Comparison of ENCODE assay signal across 8 mouse cellular contexts in genomic region chr10:127188079-127188453, GRCm38 (mm10). TPM values are rescaled to one million over a fixed set of nuclear protein-coding genes. Genes with fewer than 3 reads are reported as not detected.
DNase-seq lines count a peak whose midpoint lies in the region; ATAC-seq and TF ChIP-seq lines count a peak whose summit lies in the region.

No protein-coding gene starts in this region.

- no peaks in the 10 kb centered on the region for H3K9me3 ChIP-seq in heart, embryonic 15.5 days (replicated peaks)
- H3K9me3 ChIP-seq in hindbrain, embryonic 16.5 days (ENCODE audit: control insufficient read depth, low read length) = no peaks in the 10 kb centered on the region

- 3% methylated on average over 14 of the region's 21 CpGs for WGBS in heart, embryonic 15.5 days
- under 1% methylated on average over 18 of the region's 21 CpGs for WGBS in hindbrain, embryonic 16.5 days

- peak overlapping the region; percentile 95 for H3K4me2 ChIP-seq in heart, embryonic 15.5 days
- peak overlapping the region; percentile 96 for H3K4me2 ChIP-seq in hindbrain, embryonic 16.5 days (ENCODE audit: low read length)
- H3K4me2 ChIP-seq in myocyte (ENCODE audit: low read depth) = peak overlapping the region; percentile 95

- peaks cover 47% of the 10 kb centered on the region for H3K4me1 ChIP-seq in heart, embryonic 15.5 days (replicated peaks)
- H3K4me1 ChIP-seq in cortical plate, adult 2 months (ENCODE audit: control insufficient read depth, insufficient read depth, low read length) = peaks cover 3% of the 10 kb centered on the region
- peaks cover 22% of the 10 kb centered on the region for H3K4me1 ChIP-seq in hindbrain, embryonic 16.5 days (ENCODE audit: control insufficient read depth, insufficient read depth, low read depth, low read length)

- no peak for TF ChIP-seq CTCF in cortical plate, adult 2 months (IDR thresholded peaks at IDR 0.05; ENCODE audit: extremely low read depth, insufficient read depth, low read length)

- H3ac ChIP-seq in myocyte (ENCODE audit: control insufficient read depth, insufficient read length) = peak overlapping the region; percentile 40

- DNase-seq in heart, postnatal 14 days = no peak
- DNase-seq in gastrocnemius, adult 8-10 months (ENCODE audit: low spot score in 2 of 2) = no peak
- no peak for DNase-seq in thymus, postnatal 4 days
- no peak for DNase-seq in kidney, adult 8-10 months

- peak overlapping the region; percentile 64 for H3K9ac ChIP-seq in heart, embryonic 15.5 days
- peak overlapping the region; percentile 87 for H3K9ac ChIP-seq in hindbrain, embryonic 16.5 days (ENCODE audit: low read depth, low read length)

- H3K4me3 ChIP-seq in heart, embryonic 15.5 days = peak overlapping the region; percentile 64
- peak overlapping the region; percentile 68 for H3K4me3 ChIP-seq in cortical plate, adult 2 months (ENCODE audit: insufficient read depth, low read length)
- peak overlapping the region; percentile 70 for H3K4me3 ChIP-seq in hindbrain, embryonic 16.5 days (ENCODE audit: low read length)
- peak overlapping the region; percentile 69 for H3K4me3 ChIP-seq in myocyte

- H3K27ac ChIP-seq in heart, embryonic 15.5 days = peak overlapping the region; percentile 75
- peak overlapping the region; percentile 74; the same call in 1 of the 2 replicates for H3K27ac ChIP-seq in cortical plate, adult 2 months (ENCODE audit: insufficient read depth, low read length)
- peak overlapping the region; percentile 74 for H3K27ac ChIP-seq in hindbrain, embryonic 16.5 days (ENCODE audit: low read depth, low read length)

- ATAC-seq in heart, embryonic 15.5 days (replicated peaks; ENCODE audit: insufficient number of reproducible peaks, insufficient read depth, low FRiP score, low read depth) = no peak
- no peak for ATAC-seq in hindbrain, embryonic 16.5 days

- intact Hi-C loops in heart, postnatal 14 days (cut with DNase I) = no loop called here

- no peak for TF ChIP-seq POLR2A in cortical plate, adult 2 months (IDR thresholded peaks at IDR 0.05; ENCODE audit: extremely low read depth, insufficient read depth, low read length)
- TF ChIP-seq POLR2A in myocyte (IDR thresholded peaks at IDR 0.05; ENCODE audit: insufficient read length, low read depth) = no peak

- no peaks in the 10 kb centered on the region for H3K79me2 ChIP-seq in myocyte (ENCODE audit: control insufficient read depth, insufficient read depth)

- H3K27me3 ChIP-seq in heart, embryonic 15.5 days = peaks cover 31% of the 10 kb centered on the region
- H3K27me3 ChIP-seq in hindbrain, embryonic 16.5 days (replicated peaks; ENCODE audit: control insufficient read depth, insufficient read depth, low read length) = no peaks in the 10 kb centered on the region; the same call in 1 of the 2 replicates
- H3K27me3 ChIP-seq in myocyte (ENCODE audit: control insufficient read depth, insufficient read depth, insufficient read length) = no peaks in the 10 kb centered on the region

- peaks cover 9% of the 10 kb centered on the region for H3K36me3 ChIP-seq in heart, embryonic 15.5 days
- H3K36me3 ChIP-seq in hindbrain, embryonic 16.5 days (ENCODE audit: control insufficient read depth, insufficient read depth, low read length) = peaks cover 12% of the 10 kb centered on the region
- H3K36me3 ChIP-seq in myocyte (ENCODE audit: control insufficient read depth, insufficient read depth) = no peaks in the 10 kb centered on the region

TF ChIP-seq in myocyte, 11 proteins besides CTCF, POLR2A, EP300 and RAD21:
- TF ChIP-seq TCF12 (IDR thresholded peaks at IDR 0.05; ENCODE audit: insufficient read depth, poor library complexity, severe bottlenecking) (no peak), MYOD1 (IDR thresholded peaks at IDR 0.05; ENCODE audit: control insufficient read depth in 1 of 3, insufficient read length in 2 of 3, low read depth in 2 of 3) (no peak), CEBPB (IDR thresholded peaks at IDR 0.05; ENCODE audit: insufficient read depth, poor library complexity, severe bottlenecking) (no peak), TCF3 (IDR thresholded peaks at IDR 0.05; ENCODE audit: insufficient read length, low read depth) (no peak), MYOG (IDR thresholded peaks at IDR 0.05; ENCODE audit: control insufficient read depth in 1 of 3, insufficient read depth in 1 of 3, insufficient read length in 2 of 3, low read depth in 2 of 3) (no peak), E2F4 (IDR thresholded peaks at IDR 0.05; ENCODE audit: insufficient read depth) (no peak), SRF (IDR thresholded peaks at IDR 0.05; ENCODE audit: control insufficient read depth, insufficient read length, low read depth) (no peak), REST (IDR thresholded peaks at IDR 0.05; ENCODE audit: insufficient read depth, insufficient read length) (no peak), MAX (IDR thresholded peaks at IDR 0.05; ENCODE audit: low read depth) (no peak), POLR2AphosphoS2 (IDR thresholded peaks at IDR 0.05; ENCODE audit: insufficient read length, low read depth) (no peak), USF1 (IDR thresholded peaks at IDR 0.05; ENCODE audit: low read depth) (no peak)

RNA-seq across cellular contexts. Expression of gene Arhgef25, which starts 1.8 kb away (rescaled TPM):
- 24.7 and 32.5 TPM in 2 replicates for polyA plus RNA-seq in heart, embryonic 15.5 days (2015; fragmentation: Nextera tagmentation; extraction: Ambion mirVana)
- total RNA-seq in heart, postnatal 14 days (2021) = 10 to 100 TPM; 17.0 to 17.9 TPM
- polyA plus RNA-seq in cortical plate, adult 2 months (2012; rRNA removed) = 225 and 288 TPM in 2 replicates
- polyA plus RNA-seq in hindbrain, embryonic 16.5 days (2015; fragmentation: Nextera tagmentation; extraction: Ambion mirVana) = 29.0 and 29.1 TPM in 2 replicates
- 25.3 TPM for polyA plus RNA-seq in myocyte (2012; fragmentation: generic; extraction: Trizol)
- 10 to 100 TPM in 1 of 4 experiments, 1 to 10 TPM in 3; 7.1 to 12.1 (median 9.0) TPM for total RNA-seq in gastrocnemius, adult 8-10 months (2022)

RNA-seq across cellular contexts. Expression of gene Dtx3, which starts 7.5 kb away (rescaled TPM):
- 63.5 and 86.0 TPM in 2 replicates for polyA plus RNA-seq in heart, embryonic 15.5 days (2015; fragmentation: Nextera tagmentation; extraction: Ambion mirVana)
- 10 to 100 TPM; 36.1 to 43.4 TPM for total RNA-seq in heart, postnatal 14 days (2021)
- 371 and 407 TPM in 2 replicates for polyA plus RNA-seq in cortical plate, adult 2 months (2012; rRNA removed)
- polyA plus RNA-seq in hindbrain, embryonic 16.5 days (2015; fragmentation: Nextera tagmentation; extraction: Ambion mirVana) = 213 and 233 TPM in 2 replicates
- polyA plus RNA-seq in myocyte (2012; fragmentation: generic; extraction: Trizol) = 42.4 TPM
- 10 to 100 TPM; 22.1 to 27.1 (median 23.2) TPM for total RNA-seq in gastrocnemius, adult 8-10 months (2022)

RNA-seq across cellular contexts. Expression of gene Slc26a10, which starts 7.6 kb away (rescaled TPM):
- polyA plus RNA-seq in heart, embryonic 15.5 days (2015; fragmentation: Nextera tagmentation; extraction: Ambion mirVana) = 15.6 and 16.7 TPM in 2 replicates
- total RNA-seq in heart, postnatal 14 days (2021) = 10 to 100 TPM; 45.5 to 66.9 TPM
- polyA plus RNA-seq in cortical plate, adult 2 months (2012; rRNA removed) = 8.7 TPM in 2 replicates
- polyA plus RNA-seq in hindbrain, embryonic 16.5 days (2015; fragmentation: Nextera tagmentation; extraction: Ambion mirVana) = 1.4 and 1.5 TPM in 2 replicates
- polyA plus RNA-seq in myocyte (2012; fragmentation: generic; extraction: Trizol) = 1.3 TPM
- total RNA-seq in gastrocnemius, adult 8-10 months (2022) = 1 to 10 TPM; 1.8 to 4.1 (median 2.7) TPM

RNA-seq across cellular contexts. Expression of gene B4galnt1, which starts 23.0 kb away (rescaled TPM):
- 1.5 and 5.7 TPM in 2 replicates for polyA plus RNA-seq in heart, embryonic 15.5 days (2015; fragmentation: Nextera tagmentation; extraction: Ambion mirVana)
- total RNA-seq in heart, postnatal 14 days (2021) = 1 to 10 TPM; 2.9 to 3.8 TPM
- 127 and 129 TPM in 2 replicates for polyA plus RNA-seq in cortical plate, adult 2 months (2012; rRNA removed)
- 59.0 and 74.1 TPM in 2 replicates for polyA plus RNA-seq in hindbrain, embryonic 16.5 days (2015; fragmentation: Nextera tagmentation; extraction: Ambion mirVana)
- 12.4 TPM for polyA plus RNA-seq in myocyte (2012; fragmentation: generic; extraction: Trizol)
- total RNA-seq in gastrocnemius, adult 8-10 months (2022) = under 1 TPM; 0.29 to 0.70 (median 0.38) TPM

RNA-seq across cellular contexts. Expression of gene Pip4k2c, which starts 23.3 kb away (rescaled TPM):
- polyA plus RNA-seq in heart, embryonic 15.5 days (2015; fragmentation: Nextera tagmentation; extraction: Ambion mirVana) = 23.2 and 27.0 TPM in 2 replicates
- 10 to 100 TPM; 22.8 to 23.1 TPM for total RNA-seq in heart, postnatal 14 days (2021)
- 116 and 117 TPM in 2 replicates for polyA plus RNA-seq in cortical plate, adult 2 months (2012; rRNA removed)
- 20.5 and 20.7 TPM in 2 replicates for polyA plus RNA-seq in hindbrain, embryonic 16.5 days (2015; fragmentation: Nextera tagmentation; extraction: Ambion mirVana)
- 22.5 TPM for polyA plus RNA-seq in myocyte (2012; fragmentation: generic; extraction: Trizol)
- total RNA-seq in gastrocnemius, adult 8-10 months (2022) = 1 to 10 TPM; 7.6 to 8.8 (median 8.4) TPM
